Mouse (Mus musculus) CH12.LX (cell line): ENCODE measurements around the gene Arl9. TPM values are rescaled to one million over a fixed set of nuclear protein-coding genes. Genes with fewer than 3 reads are reported as not detected.
"Not testable (repeated sequence)": the region's sequence is repeated elsewhere in the genome, so short reads cannot be mapped to it uniquely, and the experiment has no call there.

Experiments
- DNase-seq: peaks from one replicate; pipeline ENCODE4 v3.0.0-alpha.2; 2013; ENCODE audit errors: extremely low read depth
- H3K27ac ChIP-seq: 2 replicates; pipeline ENCODE4 v1.5.1; 2012; ENCODE audit warnings: low read depth, mild to moderate bottlenecking, control low read depth, moderate library complexity; ENCODE audit not compliant: insufficient read depth
- H3K27me3 ChIP-seq: replicated peaks from 2 replicates; pipeline ENCODE3; 2012; ENCODE audit warnings: inconsistent platforms
- H3K36me3 ChIP-seq, 2 experiments: replicated peaks in 1 of 2; 2 replicates each; pipeline versions ENCODE3 to v1.6.1; 2012; ENCODE audit warnings: inconsistent platforms in 1 of 2, low read length in 1 of 2, mild to moderate bottlenecking in 1 of 2, mixed read lengths in 1 of 2, moderate library complexity in 1 of 2; ENCODE audit not compliant: control insufficient read depth in 1 of 2, insufficient read depth in 1 of 2
- H3K4me1 ChIP-seq, 2 experiments: 2 replicates each; pipeline ENCODE4 v1.6.1; 2012; ENCODE audit warnings: inconsistent platforms in 1 of 2, moderate library complexity in 1 of 2; ENCODE audit not compliant: insufficient read depth in 2 of 2, control insufficient read depth in 1 of 2
- H3K4me2 ChIP-seq: 2 replicates; pipeline ENCODE4 v1.6.1; 2012; ENCODE audit warnings: low read depth, mild to moderate bottlenecking, control low read depth; ENCODE audit not compliant: poor library complexity, insufficient read depth, severe bottlenecking
- H3K4me3 ChIP-seq, 3 experiments: fragments of 150-350 bp in 1 of 3; sonication (generic) in 1 of 3; replicated peaks in 1 of 3; 2 replicates each; pipeline versions ENCODE3 to v1.5.1; 2011 to 2012; ENCODE audit warnings: low read depth in 2 of 3, low read length in 2 of 3, mild to moderate bottlenecking in 2 of 3, moderate library complexity in 2 of 3, control low read depth in 1 of 3, improper control_type of control experiment in 1 of 3, inconsistent platforms in 1 of 3, mixed read lengths in 1 of 3; ENCODE audit not compliant: poor library complexity in 1 of 3
- H3K79me2 ChIP-seq: replicated peaks from 2 replicates; pipeline ENCODE4 v1.6.1; 2012; ENCODE audit warnings: mild to moderate bottlenecking, moderate library complexity; ENCODE audit not compliant: control insufficient read depth, poor library complexity, insufficient read depth, severe bottlenecking; ENCODE audit errors: extremely low read depth
- H3K9ac ChIP-seq: 2 replicates; pipeline ENCODE4 v1.6.1; 2012; ENCODE audit warnings: low read depth, mild to moderate bottlenecking, control low read depth, moderate library complexity; ENCODE audit not compliant: insufficient read depth
- H3K9me3 ChIP-seq: replicated peaks from 2 replicates; pipeline ENCODE3; 2012; ENCODE audit warnings: low read length, inconsistent platforms, mixed read lengths
- CHD2 ChIP-seq: IDR thresholded peaks from 2 replicates; pipeline ENCODE4 v1.6.1; 2011; ENCODE audit warnings: low read length, improper control_type of control experiment
- CTCF ChIP-seq, 2 experiments: IDR thresholded peaks in 1 of 2; conservative IDR thresholded peaks in 1 of 2; 2 replicates each; pipeline ENCODE4 v1.5.1; 2011 to 2012; ENCODE audit warnings: low read depth in 2 of 2, low read length in 2 of 2, improper control_type of control experiment in 1 of 2, inconsistent platforms in 1 of 2, mild to moderate bottlenecking in 1 of 2, moderate library complexity in 1 of 2
- ETS1 ChIP-seq: conservative IDR thresholded peaks from 2 replicates; pipeline ENCODE4 v1.6.1; 2012; ENCODE audit warnings: low read depth, mild to moderate bottlenecking, inconsistent platforms, low read length, improper control_type of control experiment, moderate library complexity
- HCFC1 ChIP-seq: IDR thresholded peaks from 2 replicates; pipeline ENCODE4 v1.6.1; 2012; ENCODE audit warnings: low read depth, mild to moderate bottlenecking, inconsistent platforms, low read length, improper control_type of control experiment
- MAFK ChIP-seq: IDR thresholded peaks from 2 replicates; pipeline ENCODE4 v1.6.1; 2011; ENCODE audit warnings: low read length, improper control_type of control experiment; ENCODE audit not compliant: insufficient replicate concordance
- MEF2A ChIP-seq: IDR thresholded peaks from 2 replicates; pipeline ENCODE4 v1.6.1; 2014; ENCODE audit warnings: low read depth, mild to moderate bottlenecking, inconsistent platforms, low read length, improper control_type of control experiment, borderline replicate concordance
- NRF1 ChIP-seq: IDR thresholded peaks from 2 replicates; pipeline ENCODE4 v1.6.1; 2014; ENCODE audit warnings: low read depth, mild to moderate bottlenecking, inconsistent platforms, low read length, improper control_type of control experiment, moderate library complexity
- PAX5 ChIP-seq: IDR thresholded peaks from 2 replicates; pipeline ENCODE4 v1.6.1; 2012; ENCODE audit warnings: low read length, inconsistent platforms, mixed read lengths
- UBTF ChIP-seq: IDR thresholded peaks from 2 replicates; pipeline ENCODE4 v1.6.1; 2012; ENCODE audit warnings: low read depth, mild to moderate bottlenecking, inconsistent platforms, low read length, improper control_type of control experiment, moderate library complexity
- USF2 ChIP-seq: conservative IDR thresholded peaks from 2 replicates; pipeline ENCODE4 v1.6.1; 2011; ENCODE audit warnings: low read depth, low read length, improper control_type of control experiment
- ZNF384 ChIP-seq: IDR thresholded peaks from 2 replicates; pipeline ENCODE4 v1.6.1; 2012; ENCODE audit warnings: low read depth, low read length, improper control_type of control experiment, inconsistent platforms
- dilution Hi-C: fragments of 300-500 bp; cut with MboI; formaldehyde crosslinking; loops from 2 replicates; pipeline ENCODE4 v1.14.3; 2020; ENCODE audit warnings: low sequenced_read_pairs; ENCODE audit not compliant: extremely low pct_unique_long_range_greater_than_20kb, extremely low pct_ligation_motif_present
- in situ Hi-C: fragments of 300-500 bp; cut with MboI; formaldehyde crosslinking; loops from 3 replicates; pipeline ENCODE4 v1.14.3; 2019; ENCODE audit warnings: low sequenced_read_pairs, low pct_ligation_motif_present, low pct_unique_long_range_greater_than_20kb, mixed read lengths
- polyA plus RNA-seq: library from polyadenylated mRNA; unstranded; fragments of >175 nt; gene quantifications from 2 replicates; pipeline ENCODE4 v1.2.1, GENCODE M21; 2012; ENCODE audit warnings: low read depth; ENCODE audit not compliant: insufficient read length
- total RNA-seq, 2 experiments: library from RNA; depleted of rRNA; stranded (reverse); fragments of 300-350 nt in 1 of 2; fragments of >200 nt in 1 of 2; gene quantifications; 2 replicates each; pipeline ENCODE4 v1.2.3; 2012 to 2014

Arl9 gene
- total and polyA plus RNA-seq, 3 experiments = 0.38 to 2.6 (median 1.4) TPM

- Histone ChIP-seq H3K4me3 (no peak overlapping the region), H3K36me3 (peaks cover 64 to 93% of the 10 kb centered on the region in 2 experiments), H3K9ac (no peak overlapping the region), H3K27me3 (no peaks in the 10 kb centered on the region), H3K4me1 (no peaks in the 10 kb centered on the region), H3K4me2 (no peak overlapping the region), H3K27ac (no peak overlapping the region), H3K9me3 (no peaks in the 10 kb centered on the region), H3K79me2 (no peaks in the 10 kb centered on the region)
- TF ChIP-seq HCFC1 = no peak
- no peak for TF ChIP-seq NRF1
- no peak for TF ChIP-seq ETS1
- TF ChIP-seq PAX5 = no peak
- no peak for TF ChIP-seq USF2
- peak in 1 of 2 experiments; percentile 25; a peak in 2 of 4 replicates for TF ChIP-seq CTCF (conservative IDR thresholded peaks at IDR 0.05 in 1 of 2, IDR thresholded peaks at IDR 0.05 in 1 of 2; ENCODE audit: low read depth in 2 of 2, low read length in 2 of 2)
- in situ Hi-C loops = no loop called here
- dilution Hi-C loops = no loop called here
- DNase-seq = no peak
Measured at GRCm38 (mm10) chr5:76964651-76965050, 39.2 kb upstream of the Arl9 start.

- TF ChIP-seq ZNF384 (no peak), UBTF (no peak), MEF2A (no peak), CHD2 (no peak), MAFK (no peak)
- dilution Hi-C loops = no loop called here
Measured at GRCm38 (mm10) chr5:76969250-76969649, 34.6 kb upstream of the Arl9 start.

GRCm38 (mm10) chr5:76971115-76971514 lies 32.7 kb upstream of the Arl9 start:
- dilution Hi-C loops, H3K9ac ChIP-seq, in situ Hi-C loops, H3K4me3 ChIP-seq, DNase-seq, H3K4me2 ChIP-seq, H3K27ac ChIP-seq, H3K9me3 ChIP-seq, H3K27me3 ChIP-seq: not testable (repeated sequence)
- Histone ChIP-seq H3K4me1 (peaks cover under 1 to 12% of the 10 kb centered on the region in 2 experiments; a peak in 2 of 4 replicates), H3K79me2 (peaks cover 15% of the 10 kb centered on the region), H3K36me3 (peaks cover 28 to 51% of the 10 kb centered on the region in 2 experiments)

More at GRCm38 (mm10) chr5:76969250-76969649, 34.6 kb upstream of the Arl9 start:
- no peaks in the 10 kb centered on the region for H3K9me3 ChIP-seq
- no peak overlapping the region for H3K9ac ChIP-seq
- no peak overlapping the region for H3K4me3 ChIP-seq
- in situ Hi-C loops = no loop called here
- no peak overlapping the region for H3K4me2 ChIP-seq
- no peaks in the 10 kb centered on the region for H3K79me2 ChIP-seq
- H3K4me1 ChIP-seq = peaks cover 0 to 11% of the 10 kb centered on the region in 2 experiments; a peak in 2 of 4 replicates
- H3K36me3 ChIP-seq = peaks cover 39 to 67% of the 10 kb centered on the region in 2 experiments
- no peaks in the 10 kb centered on the region for H3K27me3 ChIP-seq
- H3K27ac ChIP-seq = no peak overlapping the region
- no peak for DNase-seq
